Mouse (Mus musculus): Measurements from ENCODE around the gene B020011L13Rik. TPM values are rescaled to one million over a fixed set of nuclear protein-coding genes. Genes with fewer than 3 reads are reported as not detected.
"Not testable (repeated sequence)": the region's sequence is repeated elsewhere in the genome, so short reads cannot be mapped to it uniquely, and the experiment has no call there.

Gene B020011L13Rik
- total RNA-seq (2012; rRNA removed): not detected in 2 replicates
- total RNA-seq (2014; rRNA removed): not detected in 2 replicates
- polyA plus RNA-seq (2012; ENCODE audit: insufficient read length, low read depth): not detected in 2 replicates

DNA sequence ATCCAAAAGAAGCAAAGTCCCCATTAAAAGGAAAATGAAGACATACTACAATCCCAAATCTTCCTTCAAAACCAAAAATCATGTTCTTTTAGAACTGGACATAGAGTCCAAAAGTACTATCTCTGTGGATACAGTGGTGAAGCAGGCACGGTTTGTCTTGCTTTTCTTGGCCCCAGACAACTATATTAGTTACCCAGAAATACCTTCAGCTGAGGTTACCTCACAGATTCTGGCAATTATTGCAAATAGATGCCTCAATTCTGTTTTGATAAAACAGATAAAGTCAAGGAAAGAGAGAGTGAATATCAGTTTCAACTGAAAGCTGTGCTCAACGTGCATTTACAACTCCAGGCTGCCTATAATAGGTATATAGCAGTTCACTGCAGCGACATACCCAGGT is at the start of gene B020011L13Rik:
Gene B020011L13Rik (plus strand): TSS at position 301 of the 400 bp plus-strand sequence.
- not testable (repeated sequence) for DNase-seq (ENCODE audit: extremely low read depth); H3K79me2 ChIP-seq (replicated peaks; ENCODE audit: control insufficient read depth, extremely low read depth, insufficient read depth, poor library complexity, severe bottlenecking)

DNA sequence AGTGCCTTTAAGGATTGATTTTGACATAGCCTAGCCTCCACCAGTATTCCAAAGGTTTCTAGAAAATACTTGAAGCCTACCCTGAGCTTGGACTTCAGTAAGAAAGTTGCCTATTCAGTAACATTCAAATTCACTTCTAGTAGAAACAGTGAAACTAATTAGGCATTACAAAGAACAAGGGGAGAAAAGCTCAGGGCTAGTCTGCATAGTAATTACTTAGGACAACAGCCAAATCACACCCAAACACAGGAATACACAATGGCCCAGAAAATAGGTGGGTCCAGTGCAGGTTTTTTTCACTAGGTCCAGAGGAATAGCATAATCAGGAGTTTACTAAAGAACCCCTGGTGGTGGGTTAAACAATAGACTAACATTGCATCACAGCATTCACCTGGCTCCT is 35.3 kb downstream of the B020011L13Rik start:
- H3K4me1 ChIP-seq (ENCODE audit: control insufficient read depth in 1 of 2, insufficient read depth in 2 of 2); DNase-seq (ENCODE audit: extremely low read depth); H3K4me3 ChIP-seq (replicated peaks in 1 of 3; ENCODE audit: low read depth in 2 of 3, low read length in 2 of 3, poor library complexity in 1 of 3); H3K9me3 ChIP-seq (replicated peaks; ENCODE audit: low read length); H3K4me2 ChIP-seq (ENCODE audit: insufficient read depth, low read depth, poor library complexity, severe bottlenecking); H3K79me2 ChIP-seq (replicated peaks; ENCODE audit: control insufficient read depth, extremely low read depth, insufficient read depth, poor library complexity, severe bottlenecking); dilution Hi-C loops (cut with MboI; ENCODE audit: extremely low pct_ligation_motif_present, extremely low pct_unique_long_range_greater_than_20kb, low sequenced_read_pairs); in situ Hi-C loops (cut with MboI; ENCODE audit: low pct_ligation_motif_present, low pct_unique_long_range_greater_than_20kb, low sequenced_read_pairs); H3K27ac ChIP-seq (ENCODE audit: insufficient read depth, low read depth); H3K27me3 ChIP-seq (replicated peaks); H3K36me3 ChIP-seq (replicated peaks in 1 of 2; ENCODE audit: control insufficient read depth in 1 of 2, insufficient read depth in 1 of 2, low read length in 1 of 2); H3K9ac ChIP-seq (ENCODE audit: insufficient read depth, low read depth): not testable (repeated sequence)

More for the DNA sequence above, at the start of gene B020011L13Rik:
- H3K9ac ChIP-seq (ENCODE audit: insufficient read depth, low read depth); H3K27ac ChIP-seq (ENCODE audit: insufficient read depth, low read depth); H3K4me2 ChIP-seq (ENCODE audit: insufficient read depth, low read depth, poor library complexity, severe bottlenecking); H3K27me3 ChIP-seq (replicated peaks); H3K4me3 ChIP-seq (replicated peaks in 1 of 3; ENCODE audit: low read depth in 2 of 3, low read length in 2 of 3, poor library complexity in 1 of 3); H3K36me3 ChIP-seq (replicated peaks in 1 of 2; ENCODE audit: control insufficient read depth in 1 of 2, insufficient read depth in 1 of 2, low read length in 1 of 2); dilution Hi-C loops (cut with MboI; ENCODE audit: extremely low pct_ligation_motif_present, extremely low pct_unique_long_range_greater_than_20kb, low sequenced_read_pairs); H3K4me1 ChIP-seq (ENCODE audit: control insufficient read depth in 1 of 2, insufficient read depth in 2 of 2); H3K9me3 ChIP-seq (replicated peaks; ENCODE audit: low read length); in situ Hi-C loops (cut with MboI; ENCODE audit: low pct_ligation_motif_present, low pct_unique_long_range_greater_than_20kb, low sequenced_read_pairs): not testable (repeated sequence)

DNA sequence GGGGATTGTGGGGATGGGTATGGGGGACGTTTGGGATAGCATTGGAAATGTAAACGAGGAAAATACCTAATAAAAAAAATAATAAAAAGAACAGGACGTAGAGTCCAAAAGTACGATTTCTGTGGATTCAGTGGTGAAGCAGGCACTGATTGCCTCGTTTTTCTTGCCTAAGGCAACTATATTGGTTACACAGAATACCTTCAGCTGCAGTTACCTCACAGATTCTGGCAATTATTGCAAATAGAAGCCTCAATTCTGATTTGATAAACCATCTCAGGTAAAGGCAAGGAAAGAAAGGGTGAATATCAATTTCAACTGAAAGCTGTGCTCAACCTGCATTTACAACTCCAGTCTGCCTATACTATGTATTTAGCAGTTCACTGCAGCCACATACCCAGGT is 48.8 kb downstream of the B020011L13Rik start, which contains the start of gene Gm28360:
Gene Gm28360 (plus strand): TSS at position 301 of the 400 bp plus-strand sequence.
- H3K9me3 ChIP-seq (replicated peaks; ENCODE audit: low read length); H3K27me3 ChIP-seq (replicated peaks); H3K4me2 ChIP-seq (ENCODE audit: insufficient read depth, low read depth, poor library complexity, severe bottlenecking); H3K9ac ChIP-seq (ENCODE audit: insufficient read depth, low read depth); in situ Hi-C loops (cut with MboI; ENCODE audit: low pct_ligation_motif_present, low pct_unique_long_range_greater_than_20kb, low sequenced_read_pairs); dilution Hi-C loops (cut with MboI; ENCODE audit: extremely low pct_ligation_motif_present, extremely low pct_unique_long_range_greater_than_20kb, low sequenced_read_pairs); H3K4me3 ChIP-seq (replicated peaks in 1 of 3; ENCODE audit: low read depth in 2 of 3, low read length in 2 of 3, poor library complexity in 1 of 3); H3K36me3 ChIP-seq (replicated peaks in 1 of 2; ENCODE audit: control insufficient read depth in 1 of 2, insufficient read depth in 1 of 2, low read length in 1 of 2); H3K4me1 ChIP-seq (ENCODE audit: control insufficient read depth in 1 of 2, insufficient read depth in 2 of 2); DNase-seq (ENCODE audit: extremely low read depth); H3K27ac ChIP-seq (ENCODE audit: insufficient read depth, low read depth); H3K79me2 ChIP-seq (replicated peaks; ENCODE audit: control insufficient read depth, extremely low read depth, insufficient read depth, poor library complexity, severe bottlenecking): not testable (repeated sequence)

DNA sequence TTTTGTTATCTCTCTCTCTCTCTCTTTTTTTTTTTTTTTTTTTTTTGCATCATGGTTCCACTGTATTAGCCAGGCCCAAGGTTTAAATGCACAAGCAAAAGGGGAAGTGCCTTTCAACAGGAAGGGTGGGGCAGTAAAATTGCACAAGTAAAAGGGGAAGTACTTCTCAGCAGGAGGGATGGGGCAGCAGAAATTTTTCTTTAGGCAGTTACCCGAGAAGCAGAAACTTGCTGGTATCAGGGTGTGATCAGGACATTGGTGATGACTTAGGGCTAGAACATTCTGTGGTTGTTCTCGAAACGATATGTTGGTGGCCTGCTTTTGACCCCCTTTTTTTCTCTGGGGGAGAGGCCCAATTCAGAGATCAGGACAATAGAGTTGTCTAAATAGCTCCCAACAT is 70.8 kb downstream of the B020011L13Rik start:
- H3K4me2 ChIP-seq (ENCODE audit: insufficient read depth, low read depth, poor library complexity, severe bottlenecking); H3K36me3 ChIP-seq (replicated peaks in 1 of 2; ENCODE audit: control insufficient read depth in 1 of 2, insufficient read depth in 1 of 2, low read length in 1 of 2); H3K27ac ChIP-seq (ENCODE audit: insufficient read depth, low read depth); dilution Hi-C loops (cut with MboI; ENCODE audit: extremely low pct_ligation_motif_present, extremely low pct_unique_long_range_greater_than_20kb, low sequenced_read_pairs); DNase-seq (ENCODE audit: extremely low read depth); in situ Hi-C loops (cut with MboI; ENCODE audit: low pct_ligation_motif_present, low pct_unique_long_range_greater_than_20kb, low sequenced_read_pairs); H3K79me2 ChIP-seq (replicated peaks; ENCODE audit: control insufficient read depth, extremely low read depth, insufficient read depth, poor library complexity, severe bottlenecking); H3K9me3 ChIP-seq (replicated peaks; ENCODE audit: low read length); H3K9ac ChIP-seq (ENCODE audit: insufficient read depth, low read depth); H3K4me3 ChIP-seq (replicated peaks in 1 of 3; ENCODE audit: low read depth in 2 of 3, low read length in 2 of 3, poor library complexity in 1 of 3); H3K27me3 ChIP-seq (replicated peaks); H3K4me1 ChIP-seq (ENCODE audit: control insufficient read depth in 1 of 2, insufficient read depth in 2 of 2): not testable (repeated sequence)

Other genes with a start within 250 kb of the B020011L13Rik start
- gene Gm28363, start 84.0 kb upstream of the B020011L13Rik start, total RNA-seq (2012; rRNA removed): not detected in 2 replicates
- gene Gm28363, start 84.0 kb upstream of the B020011L13Rik start, total RNA-seq (2014; rRNA removed): not detected in 2 replicates
- gene Gm28363, start 84.0 kb upstream of the B020011L13Rik start, polyA plus RNA-seq (2012; ENCODE audit: insufficient read length, low read depth): not detected in 2 replicates
- not detected in 2 replicates for gene Gm28360, start 48.9 kb downstream of the B020011L13Rik start, total RNA-seq (2012; rRNA removed)
- gene Gm28360, start 48.9 kb downstream of the B020011L13Rik start, total RNA-seq (2014; rRNA removed): not detected in 2 replicates
- not detected in 2 replicates for gene Gm28360, start 48.9 kb downstream of the B020011L13Rik start, polyA plus RNA-seq (2012; ENCODE audit: insufficient read length, low read depth)
- not detected in 2 replicates for gene Gm28168, start 146.9 kb downstream of the B020011L13Rik start, total RNA-seq (2012; rRNA removed)
- gene Gm28168, start 146.9 kb downstream of the B020011L13Rik start, total RNA-seq (2014; rRNA removed): not detected in 2 replicates
- gene Gm28168, start 146.9 kb downstream of the B020011L13Rik start, polyA plus RNA-seq (2012; ENCODE audit: insufficient read length, low read depth): not detected in 2 replicates
- not detected in 2 replicates for gene Gm7145, start 184.8 kb downstream of the B020011L13Rik start, total RNA-seq (2012; rRNA removed)
- not detected in 2 replicates for gene Gm7145, start 184.8 kb downstream of the B020011L13Rik start, total RNA-seq (2014; rRNA removed)
- not detected in 2 replicates for gene Gm7145, start 184.8 kb downstream of the B020011L13Rik start, polyA plus RNA-seq (2012; ENCODE audit: insufficient read length, low read depth)

All from CH12.LX (cell line).